Mouse (Mus musculus): ENCODE measurements at regions not wholly inside any gene's neighbourhood (a gene's known extent, or its start where the extent isn't known, plus 50 kb on each side); places are given as distances from the start of the nearest gene placed in this dataset.

DNA sequence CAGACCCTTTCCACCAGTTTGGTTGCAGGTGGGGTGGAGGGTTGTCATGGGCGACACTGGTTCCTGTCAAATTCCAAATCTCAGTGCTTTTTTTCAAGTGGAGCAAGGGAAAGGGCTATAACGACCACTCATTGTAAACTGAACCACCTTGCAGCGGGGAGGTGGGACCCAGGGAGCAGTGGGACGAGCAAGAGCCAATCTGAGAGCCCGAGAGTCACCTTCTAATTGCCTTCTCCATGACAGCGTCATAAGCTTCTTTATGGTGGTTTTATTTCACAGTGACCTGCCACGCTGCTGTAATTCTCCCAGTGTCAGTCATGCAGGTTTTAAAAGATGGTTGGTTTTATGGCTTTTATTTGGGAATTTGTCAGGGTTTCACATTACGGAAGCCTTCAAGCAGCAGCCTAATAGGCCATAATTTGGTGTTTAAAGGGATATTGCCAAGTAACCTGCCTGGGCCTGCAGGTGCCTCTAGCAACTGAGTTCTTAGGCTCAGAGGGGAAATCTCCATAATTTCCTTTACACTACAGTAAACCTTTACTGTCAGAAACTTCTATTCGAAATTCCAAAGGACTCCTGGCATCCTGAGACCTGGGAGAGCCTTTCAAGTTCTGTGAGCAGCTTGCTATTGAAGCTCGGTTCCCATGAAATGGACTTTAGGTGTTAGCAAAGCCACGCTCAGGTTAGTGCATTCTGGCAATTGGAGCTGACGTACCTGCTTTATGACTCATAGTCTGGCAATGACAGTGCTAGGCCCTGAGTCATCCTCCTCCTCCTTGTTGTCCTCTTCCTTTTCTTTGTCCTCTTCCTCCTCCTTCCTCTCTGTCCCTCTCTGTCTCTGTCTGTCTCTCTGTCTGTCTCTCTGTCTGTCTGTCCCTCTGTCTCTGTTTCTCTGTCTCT, 235.6 kb upstream of the Pgrmc2 start:
- TF ChIP-seq POLR2AphosphoS5 (IDR thresholded peaks at IDR 0.05; ENCODE audit: insufficient replicate concordance, low read depth, low read length) (no peak), CTCF (IDR thresholded peaks at IDR 0.05; ENCODE audit: low read depth, low read length) (no peak), GATA1 (IDR thresholded peaks at IDR 0.05; ENCODE audit: borderline replicate concordance, low read length) (no peak)
